Mouse (Mus musculus) CD4-positive, CD25-positive, alpha-beta regulatory T cell, adult 2 months (primary cell): ENCODE results near the gene Ehmt1.

Experiments
- DNase-seq: peaks from one replicate; pipeline ENCODE4 v3.0.0-alpha.2; 2012; ENCODE audit warnings: low read depth, low spot score

Gene Ehmt1

DNA sequence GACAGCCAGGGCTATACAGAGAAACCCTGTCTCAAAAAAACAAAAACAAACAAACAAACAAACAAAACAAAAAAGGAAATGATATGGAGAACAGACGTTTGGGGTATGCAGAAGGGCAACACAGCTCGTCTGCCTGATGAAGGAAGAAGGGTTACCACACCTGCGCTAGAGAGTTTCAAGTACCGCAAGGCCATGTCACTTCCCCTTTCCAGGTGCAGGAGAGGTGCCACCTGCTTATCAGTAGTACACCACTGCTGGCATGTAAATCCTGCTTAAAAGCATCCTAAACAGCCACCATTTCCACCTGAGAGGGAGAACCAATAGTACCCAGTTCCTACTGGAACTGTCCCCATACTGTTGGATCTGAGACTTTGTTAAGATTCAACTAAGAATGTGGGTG lies 113.8 kb downstream of the Ehmt1 start:
- DNase-seq, result no peak

- DNase-seq, result no peak
These were observed 122.5 kb downstream of the Ehmt1 start for GRCm38 (mm10) chr2:24796833-24797457.

DNA sequence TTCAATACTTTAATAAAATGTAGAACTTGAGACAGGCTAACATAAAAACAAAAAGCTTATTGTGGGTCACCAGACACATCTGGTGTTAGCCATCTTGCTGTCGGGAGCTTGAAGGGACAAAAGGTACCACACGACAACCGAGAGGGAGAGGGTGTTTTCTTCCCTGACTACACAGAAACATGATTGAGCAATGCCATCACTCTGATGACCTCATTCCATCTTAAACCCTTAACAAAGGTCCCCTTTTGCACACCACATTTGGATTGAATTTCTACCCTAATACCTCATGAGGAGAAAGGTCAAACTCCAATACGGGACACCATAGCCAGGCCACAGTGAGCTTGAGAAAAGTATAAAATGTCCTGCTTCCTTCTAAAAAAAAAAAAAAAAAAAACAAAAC lies 132.2 kb downstream of the Ehmt1 start:
- no peak for DNase-seq

DNA sequence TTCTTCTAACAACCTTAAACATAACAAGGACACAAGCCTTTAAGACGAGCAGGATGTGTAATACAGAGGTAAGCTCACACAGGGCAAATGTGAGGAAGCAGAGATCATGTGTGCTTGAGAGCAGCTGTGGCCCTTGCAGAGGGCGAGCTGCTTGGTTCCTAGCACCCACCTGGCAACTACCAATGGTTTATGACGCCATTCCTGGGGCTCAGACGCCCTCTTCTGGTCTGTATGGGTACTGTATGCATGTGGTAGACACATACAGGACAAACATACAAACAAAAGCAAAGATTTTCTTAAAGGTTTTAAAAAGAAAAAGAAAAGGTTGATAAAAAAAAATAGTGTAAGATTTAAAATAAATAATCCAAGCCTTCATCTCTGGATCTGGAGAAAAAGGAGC lies 138.2 kb downstream of the Ehmt1 start:
- peak; percentile 10 for DNase-seq

DNA sequence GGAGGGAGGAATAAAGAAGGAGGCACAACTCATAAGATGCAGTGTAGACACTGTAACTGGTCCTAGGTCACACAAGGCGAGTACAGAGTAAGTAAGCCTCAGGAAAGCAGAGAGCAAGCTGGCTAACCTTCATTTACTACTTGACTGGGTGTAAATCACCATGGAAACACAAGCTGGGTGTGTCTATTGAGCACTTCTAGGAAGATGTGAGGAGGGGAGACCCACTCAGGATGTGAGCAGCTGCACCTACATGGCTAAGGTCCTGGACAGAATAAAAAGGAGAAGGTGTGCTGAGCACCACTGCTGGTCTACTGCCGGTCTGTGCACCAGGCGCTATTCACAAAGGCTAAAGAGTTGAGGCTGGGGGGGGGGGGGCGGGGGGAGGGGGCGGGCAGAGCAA lies 142.6 kb downstream of the Ehmt1 start:
- peak; percentile 22 for DNase-seq

GRCm38 (mm10) chr2:24775951-24776587 lies 143.3 kb downstream of the Ehmt1 start:
- peak; percentile 31 for DNase-seq

DNA sequence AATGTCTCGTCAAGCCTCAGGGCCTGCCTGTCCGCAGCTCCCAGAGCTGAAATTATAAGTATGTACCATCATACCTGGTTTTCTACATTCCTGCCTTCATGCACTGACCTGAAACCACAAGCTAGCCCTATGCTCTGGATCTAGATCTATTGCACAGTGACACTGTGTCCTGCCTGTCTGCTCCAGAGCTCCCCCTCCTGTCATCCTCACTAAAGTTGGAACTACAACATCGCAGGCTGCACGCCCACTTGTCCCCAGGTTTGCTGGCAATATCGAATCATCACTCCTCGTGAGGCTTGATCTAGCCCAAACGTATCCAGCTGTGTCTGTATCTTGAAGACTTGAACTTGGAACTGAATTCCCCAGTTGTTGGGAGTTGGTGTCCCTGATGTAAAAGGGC lies 144.6 kb downstream of the Ehmt1 start:
- DNase-seq, result no peak

DNA sequence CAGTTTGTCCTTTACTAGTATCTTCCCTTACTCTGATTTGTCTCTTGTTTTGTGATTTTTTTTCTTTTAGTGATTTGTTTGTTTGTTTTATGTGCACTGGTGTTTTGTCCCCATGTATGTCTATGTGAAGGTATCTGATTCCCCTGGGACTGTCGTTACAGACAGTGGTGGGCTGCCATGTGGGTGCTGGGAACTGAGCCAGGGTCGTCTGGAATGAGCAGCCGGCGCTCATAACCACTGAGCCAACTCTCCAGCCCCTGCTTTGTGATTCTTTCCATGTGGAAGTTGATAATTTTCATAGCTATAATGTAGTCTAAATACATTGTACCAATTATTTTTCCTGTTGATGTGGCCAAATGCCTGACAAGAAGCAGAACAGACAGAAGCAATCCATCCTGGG lies 148.6 kb downstream of the Ehmt1 start:
- DNase-seq, result no peak

- peak; percentile 48 for DNase-seq
These were observed 156.3 kb downstream of the Ehmt1 start, which contains the start of gene Cacna1b for GRCm38 (mm10) chr2:24763115-24763557. Gene Cacna1b, minus strand, starts transcription at chr2:24763152.

- no peak for DNase-seq
These were observed 156.9 kb downstream of the Ehmt1 start for GRCm38 (mm10) chr2:24762446-24762960.

DNA sequence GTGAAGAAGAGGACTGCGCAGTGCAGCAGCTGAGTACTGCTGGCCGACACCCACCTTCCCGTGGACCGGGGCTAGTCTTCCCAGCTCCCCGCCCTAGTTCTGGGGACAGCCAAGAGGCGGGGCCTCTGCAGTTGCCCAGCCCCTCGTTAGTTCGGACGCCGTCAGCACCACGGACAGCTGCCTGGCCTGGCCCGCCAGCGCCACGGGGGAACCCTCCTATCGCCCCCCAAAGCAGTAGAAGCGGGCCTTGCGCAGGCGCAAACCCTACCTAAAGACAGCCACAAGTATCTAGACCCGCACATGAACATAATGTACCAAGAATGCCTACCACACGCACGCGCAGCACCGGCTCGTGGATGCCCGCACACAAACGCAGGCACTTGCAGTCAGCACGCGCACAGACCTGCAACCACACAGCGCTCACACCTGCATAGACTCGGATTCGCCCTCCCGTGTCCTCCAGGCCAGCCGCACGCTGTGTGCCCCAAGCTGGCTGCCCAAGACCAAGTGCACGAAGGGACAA lies 157.4 kb downstream of the Ehmt1 start:
- DNase-seq, result peak; percentile 49

- peak; percentile 81 for DNase-seq
These were observed 164.1 kb downstream of the Ehmt1 start for GRCm38 (mm10) chr2:24755276-24755675.

DNA sequence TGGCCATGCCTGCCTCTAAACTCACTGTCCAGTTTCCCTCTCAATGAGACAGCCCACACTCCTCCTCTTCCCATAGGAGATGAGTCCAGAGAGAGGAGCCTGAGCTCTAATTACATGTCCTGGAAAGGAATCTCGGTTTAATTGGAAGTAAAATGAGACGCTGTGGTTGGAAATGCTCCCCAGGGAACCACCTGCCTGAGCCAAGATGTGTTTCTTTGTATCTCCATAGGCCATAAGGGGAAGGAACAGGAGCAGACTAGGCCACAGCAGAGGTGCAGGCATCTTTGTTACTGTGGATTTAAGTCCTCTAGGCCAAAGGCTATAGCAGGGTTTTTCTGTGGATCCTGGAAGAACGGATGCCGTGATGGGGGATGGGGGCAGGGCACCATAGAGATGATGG lies 166.8 kb downstream of the Ehmt1 start:
- no peak for DNase-seq

- peak; percentile 34 for DNase-seq
These were observed 169.4 kb downstream of the Ehmt1 start for GRCm38 (mm10) chr2:24750051-24750450.

- peak; percentile 73 for DNase-seq
These were observed 171.5 kb downstream of the Ehmt1 start for GRCm38 (mm10) chr2:24747878-24748277.
